Mouse (Mus musculus): ENCODE data around the gene Dusp9. TPM values are rescaled to one million over a fixed set of nuclear protein-coding genes. Genes with fewer than 3 reads are reported as not detected.
A peak's percentile ranks its signal among the peaks of the same experiment; 100 is the strongest.

Gene Dusp9
- polyA plus RNA-seq (2016; fragmentation: Nextera tagmentation; extraction: Ambion mirVana), result 55.2 and 56.5 TPM in 2 replicates

- Histone ChIP-seq H3K4me3 (peak within 1 kb of the TSS; percentile 43), H3K36me3 (no peaks in the 10 kb centered on the region), H3K4me2 (peak within 1 kb of the TSS; percentile 66), H3K9me3 (replicated peaks) (no peaks in the 10 kb centered on the region), H3K27me3 (replicated peaks) (peaks cover 95% of the 10 kb centered on the region), H3K9ac (peak within 1 kb of the TSS; percentile 35; the same call in 1 of the 2 replicates), H3K27ac (no peak within 1 kb of the TSS), H3K4me1 (peaks cover 17% of the 10 kb centered on the region; the same call in 1 of the 2 replicates)
- ATAC-seq, result peak; percentile 80
- WGBS (ENCODE audit: insufficient replicate concordance), result 15% methylated on average over 28 of the region's 28 CpGs
Observed at GRCm38 (mm10) chrX:73639255-73639675, at the start of gene Dusp9. Dusp9 (plus strand) TSS chrX:73639419.

GRCm38 (mm10) chrX:73593212-73593611 is 46.0 kb upstream of the Dusp9 start:
- H3K4me1 ChIP-seq, result no peaks in the 10 kb centered on the region; the same call in 1 of the 2 replicates
- ATAC-seq, result peak; percentile 68; the same call in 1 of the 2 replicates
- WGBS (ENCODE audit: insufficient replicate concordance), result 16% methylated on average over 6 of the region's 6 CpGs

GRCm38 (mm10) chrX:73594451-73595121 is 44.6 kb upstream of the Dusp9 start:
- Histone ChIP-seq H3K4me3 (no peak overlapping the region), H3K36me3 (no peaks in the 10 kb centered on the region), H3K27me3 (replicated peaks) (peaks cover 20% of the 10 kb centered on the region), H3K4me2 (no peak overlapping the region), H3K4me1 (no peaks in the 10 kb centered on the region; the same call in 1 of the 2 replicates), H3K9me3 (replicated peaks) (no peaks in the 10 kb centered on the region), H3K27ac (no peak overlapping the region), H3K9ac (no peak overlapping the region)
- peak; percentile 24; the same call in 1 of the 2 replicates for ATAC-seq
- WGBS (ENCODE audit: insufficient replicate concordance), result 43% methylated on average over 12 of the region's 12 CpGs

More at GRCm38 (mm10) chrX:73593212-73593611, 46.0 kb upstream of the Dusp9 start:
- Histone ChIP-seq H3K9ac (no peak overlapping the region), H3K4me3 (no peak overlapping the region), H3K4me2 (no peak overlapping the region), H3K9me3 (replicated peaks) (no peaks in the 10 kb centered on the region), H3K27me3 (replicated peaks) (peaks cover 22% of the 10 kb centered on the region), H3K27ac (no peak overlapping the region), H3K36me3 (no peaks in the 10 kb centered on the region)

GRCm38 (mm10) chrX:73595297-73595938 is 43.8 kb upstream of the Dusp9 start:
- Histone ChIP-seq H3K27ac (no peak overlapping the region), H3K9me3 (replicated peaks) (no peaks in the 10 kb centered on the region), H3K9ac (no peak overlapping the region), H3K4me3 (no peak overlapping the region), H3K4me1 (no peaks in the 10 kb centered on the region; the same call in 1 of the 2 replicates), H3K4me2 (no peak overlapping the region), H3K27me3 (replicated peaks) (peaks cover 20% of the 10 kb centered on the region), H3K36me3 (no peaks in the 10 kb centered on the region)
- ATAC-seq, result no peak
- whole genome bisulfite sequencing (ENCODE audit: insufficient replicate concordance), result 63% methylated on average over 4 of the region's 4 CpGs

GRCm38 (mm10) chrX:73601456-73601855 is 37.8 kb upstream of the Dusp9 start:
- Histone ChIP-seq H3K4me2 (no peak overlapping the region), H3K9me3 (replicated peaks) (no peaks in the 10 kb centered on the region), H3K27ac (no peak overlapping the region), H3K27me3 (replicated peaks) (0 out of 2 replicates have a peak, but pooled peaks cover 4% of the 10 kb centered on the region), H3K36me3 (no peaks in the 10 kb centered on the region), H3K4me3 (no peak overlapping the region), H3K4me1 (no peaks in the 10 kb centered on the region), H3K9ac (no peak overlapping the region)
- no peak for ATAC-seq
- 62% methylated on average over 1 of the region's 1 CpGs for WGBS (ENCODE audit: insufficient replicate concordance)

- no peaks in the 10 kb centered on the region for H3K9me3 ChIP-seq (replicated peaks)
- H3K4me3 ChIP-seq, result no peak overlapping the region
- H3K4me1 ChIP-seq, result no peaks in the 10 kb centered on the region
- H3K4me2 ChIP-seq, result no peak overlapping the region
- ATAC-seq, result no peak
- H3K36me3 ChIP-seq, result no peaks in the 10 kb centered on the region
- 57% methylated on average over 4 of the region's 4 CpGs for WGBS (ENCODE audit: insufficient replicate concordance)
- no peak overlapping the region for H3K27ac ChIP-seq
- no peak overlapping the region for H3K9ac ChIP-seq
- H3K27me3 ChIP-seq (replicated peaks), result peaks cover 16% of the 10 kb centered on the region
Observed at GRCm38 (mm10) chrX:73613665-73614064, 25.6 kb upstream of the Dusp9 start.

GRCm38 (mm10) chrX:73615876-73616275 is 23.3 kb upstream of the Dusp9 start:
- Histone ChIP-seq H3K36me3 (no peaks in the 10 kb centered on the region), H3K9me3 (replicated peaks) (no peaks in the 10 kb centered on the region), H3K4me2 (no peak overlapping the region), H3K9ac (no peak overlapping the region), H3K4me3 (no peak overlapping the region), H3K4me1 (no peaks in the 10 kb centered on the region), H3K27me3 (replicated peaks) (peaks cover 16% of the 10 kb centered on the region), H3K27ac (no peak overlapping the region)
- ATAC-seq, result no peak
- WGBS (ENCODE audit: insufficient replicate concordance), result 67% methylated on average over 1 of the region's 1 CpGs

GRCm38 (mm10) chrX:73619401-73619800 is 19.8 kb upstream of the Dusp9 start:
- Histone ChIP-seq H3K27ac (no peak overlapping the region), H3K36me3 (no peaks in the 10 kb centered on the region), H3K4me2 (no peak overlapping the region), H3K4me3 (no peak overlapping the region), H3K9ac (no peak overlapping the region), H3K27me3 (replicated peaks) (peaks cover 16% of the 10 kb centered on the region), H3K4me1 (no peaks in the 10 kb centered on the region), H3K9me3 (replicated peaks) (no peaks in the 10 kb centered on the region)
- ATAC-seq, result no peak

GRCm38 (mm10) chrX:73619890-73620289 is 19.3 kb upstream of the Dusp9 start:
- Histone ChIP-seq H3K4me2 (no peak overlapping the region), H3K4me1 (no peaks in the 10 kb centered on the region), H3K4me3 (no peak overlapping the region), H3K27ac (no peak overlapping the region), H3K9ac (no peak overlapping the region), H3K27me3 (replicated peaks) (peaks cover 18% of the 10 kb centered on the region), H3K36me3 (no peaks in the 10 kb centered on the region), H3K9me3 (replicated peaks) (no peaks in the 10 kb centered on the region)
- no peak for ATAC-seq
- WGBS (ENCODE audit: insufficient replicate concordance), result 61% methylated on average over 2 of the region's 2 CpGs

- H3K9ac ChIP-seq, result no peak overlapping the region
- no peaks in the 10 kb centered on the region for H3K36me3 ChIP-seq
- ATAC-seq, result no peak
- peaks cover 30% of the 10 kb centered on the region for H3K27me3 ChIP-seq (replicated peaks)
- H3K9me3 ChIP-seq (replicated peaks), result no peaks in the 10 kb centered on the region
- H3K4me1 ChIP-seq, result no peaks in the 10 kb centered on the region
- H3K27ac ChIP-seq, result no peak overlapping the region
- H3K4me3 ChIP-seq, result no peak overlapping the region
- no peak overlapping the region for H3K4me2 ChIP-seq
Observed at GRCm38 (mm10) chrX:73626981-73627380, 12.2 kb upstream of the Dusp9 start.

- Histone ChIP-seq H3K36me3 (no peaks in the 10 kb centered on the region), H3K27ac (no peak overlapping the region), H3K9me3 (replicated peaks) (no peaks in the 10 kb centered on the region), H3K4me2 (peak overlapping the region; percentile 32), H3K4me1 (peaks cover 17% of the 10 kb centered on the region; the same call in 1 of the 2 replicates), H3K27me3 (replicated peaks) (peaks cover 93% of the 10 kb centered on the region), H3K4me3 (no peak overlapping the region), H3K9ac (no peak overlapping the region)
- ATAC-seq, result no peak
- WGBS (ENCODE audit: insufficient replicate concordance), result 13% methylated on average over 19 of the region's 19 CpGs
Observed at GRCm38 (mm10) chrX:73635425-73635824, 3.8 kb upstream of the Dusp9 start.

GRCm38 (mm10) chrX:73637415-73637814 is 1.8 kb upstream of the Dusp9 start:
- H3K9ac ChIP-seq, result no peak overlapping the region
- H3K9me3 ChIP-seq (replicated peaks), result no peaks in the 10 kb centered on the region
- H3K4me2 ChIP-seq, result peak overlapping the region; percentile 43
- peaks cover 17% of the 10 kb centered on the region; the same call in 1 of the 2 replicates for H3K4me1 ChIP-seq
- 12% methylated on average over 19 of the region's 19 CpGs for WGBS (ENCODE audit: insufficient replicate concordance)
- no peak overlapping the region for H3K4me3 ChIP-seq
- no peak for ATAC-seq
- H3K27me3 ChIP-seq (replicated peaks), result peaks cover 98% of the 10 kb centered on the region
- H3K27ac ChIP-seq, result no peak overlapping the region
- no peaks in the 10 kb centered on the region for H3K36me3 ChIP-seq
